ENCODE assay signal across 21 mouse cellular contexts in the genomic region with DNA sequence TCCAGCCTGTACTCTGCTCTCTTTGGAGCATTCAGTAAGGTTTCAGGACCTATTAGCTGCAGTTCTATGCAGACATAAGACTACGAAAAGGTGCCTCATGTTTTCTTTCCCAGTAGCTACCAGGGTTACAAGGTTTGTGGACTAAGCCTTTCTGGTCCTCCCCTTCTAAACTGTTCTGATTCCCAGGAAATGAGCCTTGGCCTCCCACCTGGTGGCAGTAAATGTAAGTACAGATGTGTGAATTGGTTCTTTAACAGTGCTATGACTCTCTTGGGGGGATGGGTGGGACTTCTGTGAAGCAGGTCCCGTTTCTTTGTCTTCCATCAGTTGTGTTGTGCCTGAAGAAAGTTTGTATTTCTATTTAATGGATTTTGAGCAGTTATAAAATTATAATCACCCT. TPM values are rescaled to one million over a fixed set of nuclear protein-coding genes. Genes with fewer than 3 reads are reported as not detected.
DNase-seq lines count a peak whose midpoint lies in the region; ATAC-seq and TF ChIP-seq lines count a peak whose summit lies in the region.
"Had no signal": no experiment of that assay in that cellular context is flagged by ENCODE, and none has a peak within 500 bp of the region (broad histone marks: within the 10 kb centered on the region; RNA-seq: fewer than 3 reads in every experiment).

No protein-coding gene starts in this region.

- H3K4me2 ChIP-seq in heart, postnatal 0 days (ENCODE audit: low read depth, low read length): no peak overlapping the region
- no peak overlapping the region for H3K4me2 ChIP-seq in heart, embryonic 11.5 days
- H3K4me2 ChIP-seq in lung, embryonic 14.5 days: no peak overlapping the region
- H3K4me2 ChIP-seq: embryonic facial prominence, embryonic 13.5 days; forebrain, embryonic 12.5 days; hindbrain, embryonic 15.5 days; kidney, embryonic 15.5 days; limb, embryonic 15.5 days; midbrain, embryonic 12.5 days; neural tube, embryonic 13.5 days had no signal

- no peak overlapping the region for H3K27ac ChIP-seq in heart, postnatal 0 days (ENCODE audit: low read depth)
- no peak overlapping the region for H3K27ac ChIP-seq in heart, embryonic 11.5 days (ENCODE audit: low read depth, low read length)
- H3K27ac ChIP-seq in lung, embryonic 14.5 days (ENCODE audit: low read depth): no peak overlapping the region
- H3K27ac ChIP-seq: embryonic facial prominence, embryonic 13.5 days; forebrain, embryonic 12.5 days; heart, embryonic 10.5 days; hindbrain, embryonic 15.5 days; kidney, embryonic 15.5 days; limb, embryonic 15.5 days; midbrain, embryonic 12.5 days; neural tube, embryonic 13.5 days had no signal

- H3K9ac ChIP-seq in heart, postnatal 0 days (replicated peaks; ENCODE audit: low read depth, low read length): no peak overlapping the region
- H3K9ac ChIP-seq in heart, embryonic 11.5 days (ENCODE audit: low read depth, low read length): no peak overlapping the region
- H3K9ac ChIP-seq in lung, embryonic 14.5 days: no peak overlapping the region
- H3K9ac ChIP-seq: embryonic facial prominence, embryonic 13.5 days; forebrain, embryonic 12.5 days; hindbrain, embryonic 15.5 days; kidney, embryonic 15.5 days; limb, embryonic 15.5 days; midbrain, embryonic 12.5 days; neural tube, embryonic 13.5 days had no signal

- ATAC-seq in heart, postnatal 0 days (ENCODE audit: insufficient read depth, low read depth): no peak
- no peak for ATAC-seq in heart, embryonic 11.5 days (replicated peaks; ENCODE audit: insufficient number of reproducible peaks, low FRiP score, low TSS enrichment)
- ATAC-seq in lung, embryonic 14.5 days (ENCODE audit: insufficient read depth): no peak

- peak; percentile 49 for TF ChIP-seq CTCF in heart, postnatal 0 days (IDR thresholded peaks at IDR 0.05; ENCODE audit: low read depth)
- TF ChIP-seq CTCF in lung, embryonic 14.5 days (IDR thresholded peaks at IDR 0.05; ENCODE audit: low read depth): peak; percentile 31

- H3K27me3 ChIP-seq in heart, postnatal 0 days (ENCODE audit: control insufficient read depth, insufficient read depth, low read length): no peaks in the 10 kb centered on the region
- no peaks in the 10 kb centered on the region for H3K27me3 ChIP-seq in heart, embryonic 11.5 days (ENCODE audit: control insufficient read depth, insufficient read depth, low read length)
- no peaks in the 10 kb centered on the region for H3K27me3 ChIP-seq in lung, embryonic 14.5 days (ENCODE audit: insufficient read depth, low read length)
- H3K27me3 ChIP-seq: embryonic facial prominence, embryonic 13.5 days; forebrain, embryonic 12.5 days; hindbrain, embryonic 15.5 days; kidney, embryonic 15.5 days; limb, embryonic 15.5 days; midbrain, embryonic 12.5 days; neural tube, embryonic 13.5 days had no signal

- H3K36me3 ChIP-seq in heart, postnatal 0 days (replicated peaks; ENCODE audit: control insufficient read depth, insufficient read depth, low read length): no peaks in the 10 kb centered on the region
- H3K36me3 ChIP-seq in heart, embryonic 11.5 days (ENCODE audit: control insufficient read depth, insufficient read depth, low read length): no peaks in the 10 kb centered on the region
- H3K36me3 ChIP-seq in lung, embryonic 14.5 days (ENCODE audit: insufficient read depth): no peaks in the 10 kb centered on the region
- H3K36me3 ChIP-seq: embryonic facial prominence, embryonic 13.5 days; forebrain, embryonic 12.5 days; heart, embryonic 10.5 days; hindbrain, embryonic 15.5 days; kidney, embryonic 15.5 days; limb, embryonic 15.5 days; midbrain, embryonic 12.5 days; neural tube, embryonic 13.5 days had no signal

- TF ChIP-seq EP300 in heart, postnatal 0 days (IDR thresholded peaks at IDR 0.05; ENCODE audit: low read depth): no peak

- H3K9me3 ChIP-seq in heart, postnatal 0 days (replicated peaks; ENCODE audit: control insufficient read depth, low read length): no peaks in the 10 kb centered on the region
- no peaks in the 10 kb centered on the region for H3K9me3 ChIP-seq in heart, embryonic 11.5 days (replicated peaks; ENCODE audit: control insufficient read depth, low read length)
- no peaks in the 10 kb centered on the region for H3K9me3 ChIP-seq in lung, embryonic 14.5 days (ENCODE audit: low read depth, low read length)
- H3K9me3 ChIP-seq: embryonic facial prominence, embryonic 13.5 days; forebrain, embryonic 12.5 days; heart, embryonic 10.5 days; hindbrain, embryonic 15.5 days; kidney, embryonic 15.5 days; limb, embryonic 15.5 days; midbrain, embryonic 12.5 days; neural tube, embryonic 13.5 days had no signal

- 38% methylated on average over 2 of the region's 2 CpGs for WGBS in heart, postnatal 0 days
- WGBS in heart, embryonic 11.5 days (ENCODE audit: insufficient replicate concordance): 44% methylated on average over 2 of the region's 2 CpGs
- 29% methylated on average over 2 of the region's 2 CpGs for WGBS in lung, embryonic 14.5 days

- DNase-seq in heart, postnatal 0 days (ENCODE audit: low spot score): peak; percentile 9
- DNase-seq in lung, embryonic 14.5 days: peak; percentile 3
- DNase-seq in lung, adult 18-20 months: no peak
- DNase-seq in R1 (ENCODE audit: low read depth, low spot score): peak; percentile 34
- DNase-seq in retina, postnatal 1 day: peak; percentile 2
- no peak for DNase-seq in adrenal gland, adult 8-10 months
- DNase-seq in adrenal gland, postnatal 36 days: no peak
- DNase-seq: cerebellum, adult 8-10 months; gastrocnemius, postnatal 10 days; layer of hippocampus, postnatal 36 days; lung, postnatal 10 days; thymus, postnatal 14 days had no signal

- H3K4me1 ChIP-seq in heart, postnatal 0 days (ENCODE audit: control insufficient read depth, insufficient read depth): no peaks in the 10 kb centered on the region
- H3K4me1 ChIP-seq in heart, embryonic 11.5 days (ENCODE audit: control insufficient read depth, insufficient read depth, low read length): no peaks in the 10 kb centered on the region
- no peaks in the 10 kb centered on the region for H3K4me1 ChIP-seq in lung, embryonic 14.5 days (ENCODE audit: insufficient read depth)
- H3K4me1 ChIP-seq: embryonic facial prominence, embryonic 13.5 days; forebrain, embryonic 12.5 days; heart, embryonic 10.5 days; hindbrain, embryonic 15.5 days; kidney, embryonic 15.5 days; limb, embryonic 15.5 days; midbrain, embryonic 12.5 days; neural tube, embryonic 13.5 days had no signal

- no peak overlapping the region for H3K4me3 ChIP-seq in heart, postnatal 0 days (ENCODE audit: low read depth, low read length)
- no peak overlapping the region for H3K4me3 ChIP-seq in heart, embryonic 11.5 days (ENCODE audit: low read depth, low read length)
- H3K4me3 ChIP-seq in lung, embryonic 14.5 days (ENCODE audit: low read depth, low read length): no peak overlapping the region
- H3K4me3 ChIP-seq: embryonic facial prominence, embryonic 13.5 days; forebrain, embryonic 12.5 days; heart, embryonic 10.5 days; hindbrain, embryonic 15.5 days; kidney, embryonic 15.5 days; limb, embryonic 15.5 days; midbrain, embryonic 12.5 days; neural tube, embryonic 13.5 days had no signal

RNA-seq across cellular contexts. Expression of gene Dgkk, which starts 53.4 kb away (rescaled TPM):
- 1.6 and 1.7 TPM in 2 replicates for total RNA-seq in heart, postnatal 0 days (2014; rRNA removed; ENCODE audit: low replicate concordance)
- 0.49 and 0.54 TPM in 2 replicates for polyA plus RNA-seq in heart, postnatal 0 days (2015; fragmentation: Nextera tagmentation; extraction: Ambion mirVana)
- 5.4 and 6.6 TPM in 2 replicates for polyA plus RNA-seq in heart, embryonic 11.5 days (2014; fragmentation: Nextera tagmentation; extraction: Ambion mirVana)
- polyA plus RNA-seq in lung, embryonic 14.5 days (2014; fragmentation: Nextera tagmentation; extraction: Ambion mirVana): 1.5 and 1.7 TPM in 2 replicates
- total RNA-seq in adrenal gland, adult 8-10 months (2022): 1 to 10 TPM in 3 of 4 experiments, under 1 TPM in 1; 0.94 to 4.5 (median 2.7) TPM
- 1 to 10 TPM; 4.1 to 4.8 TPM for total RNA-seq in adrenal gland, postnatal 36 days (2021)

Comparison
In these comparisons a context has a peak if more than half of its experiments do, and no peak if none do; other contexts are left out.
1. DNase-seq: peak in heart, postnatal 0 days (single experiment), lung, embryonic 14.5 days (single experiment), R1 (single experiment) and retina, postnatal 1 day (single experiment); none in lung, adult 18-20 months (0 of 2), adrenal gland, adult 8-10 months (single experiment) and adrenal gland, postnatal 36 days (0 of 2).